Mouse (Mus musculus) central nervous system, embryonic 14 days (tissue): Measurements from ENCODE around the gene Olfr115. TPM values are rescaled to one million over a fixed set of nuclear protein-coding genes. Genes with fewer than 3 reads are reported as not detected.

Experiments used
- polyA plus RNA-seq: library from polyadenylated mRNA; depleted of rRNA; stranded (reverse); fragments of >200 nt; gene quantifications from 2 replicates; pipeline ENCODE4 v1.2.3, GENCODE M21; 2012; rRNA removed

Gene Olfr115
- polyA plus RNA-seq, result not detected in 2 replicates

DNA sequence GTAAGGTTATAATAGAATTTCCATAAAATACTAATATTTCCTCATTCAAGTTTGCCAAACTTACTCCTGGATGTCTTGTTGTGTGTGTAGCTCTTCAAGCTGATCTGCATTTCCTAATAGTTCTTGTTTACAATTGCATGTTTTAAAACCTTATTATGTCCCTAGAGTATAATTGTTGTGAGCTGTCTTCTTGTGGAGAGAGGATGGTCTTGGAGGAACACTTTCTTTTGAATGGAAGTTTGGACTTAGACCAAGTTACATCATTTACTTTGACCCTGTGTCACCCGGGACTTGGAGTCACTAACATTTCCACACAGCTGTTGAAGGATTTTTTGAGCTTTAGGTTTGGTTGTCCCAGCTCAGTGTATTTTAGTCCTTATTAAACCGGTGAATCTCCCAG, at the start of gene Olfr115, which contains the start of gene Olfr116:
Olfr115 (minus strand) TSS at position 101 of the 400 bp plus-strand sequence.
Olfr116 (minus strand) TSS at position 191 of the 400 bp plus-strand sequence.

DNA sequence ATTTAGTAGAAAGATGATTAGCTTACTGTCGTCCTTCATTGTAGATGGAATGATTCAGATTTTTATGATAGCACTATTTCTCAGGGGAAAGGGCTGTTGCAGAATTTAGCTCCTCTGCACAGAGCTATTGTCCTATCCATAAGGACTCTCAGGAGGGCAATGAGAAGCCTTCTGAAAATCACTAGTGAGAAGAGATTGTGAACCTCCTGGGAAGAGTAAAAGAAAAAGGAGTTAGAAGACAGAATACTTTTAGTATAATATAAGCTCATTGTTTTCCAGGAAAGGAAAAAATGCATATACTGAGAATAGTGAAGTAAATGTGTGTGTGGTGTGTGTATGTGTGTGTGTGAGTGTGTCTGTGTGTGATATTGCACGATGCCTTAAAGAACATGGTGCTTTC, 39.8 kb upstream of the Olfr115 start, which contains the start of gene Olfr118:
Olfr118 (plus strand) TSS at position 301 of the 400 bp plus-strand sequence.

DNA sequence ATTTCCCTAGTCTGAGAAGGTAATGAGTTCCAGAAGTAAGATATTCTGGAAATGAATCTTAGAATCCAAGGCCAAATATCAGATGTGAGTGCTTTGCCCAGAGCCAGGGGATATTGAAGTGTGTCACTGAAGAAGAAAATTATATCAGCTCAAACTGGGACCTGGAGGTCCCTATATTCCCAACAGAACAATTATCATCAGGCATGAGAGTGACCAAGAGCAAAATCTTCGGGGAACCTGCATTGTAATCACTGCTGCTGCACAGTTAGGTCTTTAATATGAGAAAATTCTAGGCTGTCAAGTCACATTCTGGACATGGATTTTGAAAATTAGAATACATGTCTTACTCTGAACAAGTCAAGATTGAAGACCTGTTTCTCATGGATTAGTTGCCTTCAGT, 36.8 kb upstream of the Olfr115 start, which contains the start of gene Olfr117:
Olfr117 (minus strand) TSS at position 101 of the 400 bp plus-strand sequence.

DNA sequence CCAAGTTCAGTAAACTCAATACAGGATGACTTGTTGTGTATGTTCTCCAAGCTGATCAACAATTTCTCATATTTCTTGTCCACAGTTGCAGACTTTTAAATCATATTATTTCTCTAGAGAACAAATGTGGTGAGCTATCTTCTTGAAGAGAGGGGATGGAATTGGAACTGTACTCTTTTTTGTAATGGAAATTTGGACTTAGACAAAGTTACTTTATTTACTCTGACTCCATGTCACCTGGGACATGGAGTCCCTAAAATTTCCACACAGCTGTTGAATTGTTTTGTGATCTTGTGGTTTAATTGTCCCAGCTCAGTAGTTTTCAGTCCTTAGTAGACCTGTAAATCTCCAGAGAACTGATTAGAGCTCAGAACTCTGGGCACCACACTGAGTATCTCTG, 34.3 kb downstream of the Olfr115 start, which contains the start of gene Olfr114:
Olfr114 (minus strand) TSS at position 101 of the 400 bp plus-strand sequence.

DNA sequence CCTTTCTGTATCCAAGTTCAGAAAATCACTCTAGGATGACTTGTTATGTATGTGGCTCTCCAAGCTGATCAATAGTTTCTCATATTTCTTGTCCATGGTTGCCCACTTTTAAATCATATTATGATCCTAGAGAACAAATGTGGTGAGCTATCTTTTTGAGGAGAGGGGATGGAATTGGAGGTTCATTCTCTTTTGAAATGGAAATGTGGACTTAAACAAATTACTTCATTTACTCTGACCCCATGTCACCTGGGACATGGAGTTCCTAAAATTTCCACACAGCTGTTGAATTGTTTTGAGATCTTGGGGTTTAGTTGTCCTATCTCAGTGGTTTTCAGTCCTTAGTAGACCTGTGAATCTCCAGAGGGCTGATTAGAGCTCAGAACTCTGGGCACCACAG, 49.3 kb downstream of the Olfr115 start, which contains the start of gene Olfr113:
Olfr113 (minus strand) TSS at position 101 of the 400 bp plus-strand sequence.

DNA sequence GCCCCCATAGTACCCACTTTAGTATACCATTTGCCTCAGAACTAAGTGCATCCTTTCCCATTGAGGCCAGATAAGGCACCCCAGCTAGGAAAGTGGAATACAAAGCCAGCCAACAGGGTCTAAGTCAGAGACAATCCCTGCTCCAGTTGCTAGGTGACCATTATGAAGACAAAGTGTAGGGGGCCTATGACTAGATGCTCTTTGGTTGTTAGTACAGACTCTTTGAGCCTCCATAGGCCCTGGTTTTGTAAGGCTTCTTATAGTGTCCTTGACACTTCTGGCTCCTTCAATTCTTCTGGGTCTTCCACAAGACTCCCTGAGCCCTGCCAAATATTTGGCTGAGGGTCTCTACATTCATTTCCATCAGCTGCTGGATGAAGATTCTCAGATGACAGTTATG, 57.6 kb downstream of the Olfr115 start, which contains the start of gene Olfr112:
Olfr112 (minus strand) TSS at position 101 of the 400 bp plus-strand sequence.

Other genes with a start within 250 kb of the Olfr115 start
- gene Olfr105-ps, start 248.1 kb downstream of the Olfr115 start, polyA plus RNA-seq, result not detected in 2 replicates
- not detected in 2 replicates for gene Olfr106-ps, start 236.7 kb downstream of the Olfr115 start, polyA plus RNA-seq
- gene Olfr107, start 227.9 kb downstream of the Olfr115 start, polyA plus RNA-seq, result not detected in 2 replicates
- not detected in 2 replicates for gene Olfr108, start 181.6 kb downstream of the Olfr115 start, polyA plus RNA-seq
- gene Olfr109, start 168.2 kb downstream of the Olfr115 start, polyA plus RNA-seq, result not detected in 2 replicates
- gene H2-M2, start 143.6 kb downstream of the Olfr115 start, polyA plus RNA-seq, result not detected in 2 replicates
- gene Olfr110, start 134.6 kb downstream of the Olfr115 start, polyA plus RNA-seq, result 0.02 TPM in 1 of 2 replicates, not detected in the other
- gene Olfr111, start 119.1 kb downstream of the Olfr115 start, polyA plus RNA-seq, result 0.05 and 0.14 TPM in 2 replicates
- gene Olfr112, start 57.7 kb downstream of the Olfr115 start, polyA plus RNA-seq, result not detected in 2 replicates
- gene Olfr113, start 49.4 kb downstream of the Olfr115 start, polyA plus RNA-seq, result not detected in 2 replicates
- gene Olfr114, start 34.4 kb downstream of the Olfr115 start, polyA plus RNA-seq, result not detected in 2 replicates
- not detected in 2 replicates for gene Olfr116, start 90 bp upstream of the Olfr115 start, polyA plus RNA-seq
- gene Olfr117, start 36.7 kb upstream of the Olfr115 start, polyA plus RNA-seq, result not detected in 2 replicates
- gene Olfr118, start 39.9 kb upstream of the Olfr115 start, polyA plus RNA-seq, result not detected in 2 replicates
- gene Olfr119, start 69.5 kb upstream of the Olfr115 start, polyA plus RNA-seq, result not detected in 2 replicates
- not detected in 2 replicates for gene Olfr120, start 94.7 kb upstream of the Olfr115 start, polyA plus RNA-seq
- not detected in 2 replicates for gene Olfr121, start 121.7 kb upstream of the Olfr115 start, polyA plus RNA-seq
- gene Olfr122, start 141.5 kb upstream of the Olfr115 start, polyA plus RNA-seq, result not detected in 2 replicates
- not detected in 2 replicates for gene Olfr123, start 166.4 kb upstream of the Olfr115 start, polyA plus RNA-seq
- not detected in 2 replicates for gene Olfr124, start 172.8 kb upstream of the Olfr115 start, polyA plus RNA-seq
- not detected in 2 replicates for gene Olfr125, start 205.8 kb upstream of the Olfr115 start, polyA plus RNA-seq
- gene Olfr126, start 220.4 kb upstream of the Olfr115 start, polyA plus RNA-seq, result not detected in 2 replicates